Comparison of ENCODE assay signal across 23 mouse cellular contexts in the genomic region with DNA sequence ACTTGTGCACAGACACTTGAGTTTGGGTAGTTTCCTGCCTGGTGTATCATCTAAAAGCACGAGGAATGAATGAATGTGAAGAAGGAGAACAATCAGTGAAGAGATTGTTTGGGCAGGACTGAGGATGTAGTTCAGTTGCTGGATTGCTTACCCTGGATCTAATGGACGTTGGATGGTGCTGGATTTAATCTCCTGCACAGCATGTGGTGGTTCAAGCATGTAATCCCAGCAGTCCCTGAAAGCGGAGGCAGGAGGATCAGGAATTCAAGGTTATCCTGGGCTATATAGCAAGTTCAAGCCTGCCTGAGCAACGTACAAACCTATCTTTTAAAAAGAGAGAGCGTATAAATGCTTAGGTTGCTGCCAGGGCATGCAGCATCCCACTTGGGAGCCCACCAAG. TPM values are rescaled to one million over a fixed set of nuclear protein-coding genes. Genes with fewer than 3 reads are reported as not detected.
DNase-seq lines count a peak whose midpoint lies in the region; ATAC-seq lines count a peak whose summit lies in the region.
"Had no signal": no experiment of that assay in that cellular context is flagged by ENCODE, and none has a peak within 500 bp of the region (broad histone marks: within the 10 kb centered on the region; RNA-seq: fewer than 3 reads in every experiment).

No protein-coding gene starts in this region.

- ATAC-seq in cerebellum, adult (ENCODE audit: insufficient number of reproducible peaks, low FRiP score, low TSS enrichment): no peak
- ATAC-seq: activated CD4-positive, CD25-positive, alpha-beta regulatory T cell, adult 4 months; CD4-positive, CD25-positive, alpha-beta regulatory T cell, adult 4 months; Patski had no signal

- peak; percentile 65 for DNase-seq in ES-CJ7 (ENCODE audit: low read depth, low spot score)
- DNase-seq in R1 (ENCODE audit: low read depth, low spot score): peak; percentile 76
- peak; percentile 74 for DNase-seq in ZHBTc4 (ENCODE audit: low read depth, low spot score)
- no peak for DNase-seq in thymus, postnatal 0 days (ENCODE audit: low spot score)
- DNase-seq in cerebellum, postnatal 10 days: no peak
- DNase-seq: adrenal gland, adult 2 months; adrenal gland, adult 8-10 months; adrenal gland, postnatal 10 days; adrenal gland, postnatal 14 days; adrenal gland, postnatal 25 days; adrenal gland, postnatal 36 days; B cell, adult 2 months; cerebellum, adult 11 months; cerebellum, adult 11-12 months; cerebellum, adult 18-20 months; cerebellum, adult 2 months; cerebellum, adult 8-10 months; cerebellum, adult 9-10 months; cerebellum, adult 9-11 months had no signal

RNA-seq across cellular contexts. Expression of a gene that starts 36.1 kb away (rescaled TPM):
- polyA plus RNA-seq in thymus, postnatal 0 days (2015; fragmentation: Nextera tagmentation; extraction: Ambion mirVana): 0.46 and 0.55 TPM in 2 replicates

RNA-seq across cellular contexts. Expression of a gene that starts 37.7 kb away (rescaled TPM):
- 1.4 and 1.5 TPM in 2 replicates for polyA plus RNA-seq in thymus, postnatal 0 days (2015; fragmentation: Nextera tagmentation; extraction: Ambion mirVana)

Comparison
In these comparisons a context has a peak if more than half of its experiments do, and no peak if none do; other contexts are left out.
1. DNase-seq: peak in ES-CJ7 (single experiment), R1 (single experiment) and ZHBTc4 (single experiment); none in thymus, postnatal 0 days (single experiment) and cerebellum, postnatal 10 days (0 of 2).